Mouse (Mus musculus) embryonic stem cell, embryonic (primary cell): ENCODE measurements around the gene Ankrd1.

Experiments
- CTCF ChIA-PET, 4 experiments: fragments of 300-600 bp in 2 of 4; fragments of 350-600 bp in 2 of 4; sonication (Branson Sonifier 250); formaldehyde crosslinking; loops; one replicate each; lab custom pipeline; 2022; ENCODE audit warnings: inconsistent platforms in 2 of 4; lab: Charles Lee
- POLR2A ChIA-PET, 4 experiments: fragments of 300-600 bp in 2 of 4; fragments of 350-600 bp in 2 of 4; sonication (Branson Sonifier 250); formaldehyde crosslinking; loops; one replicate each; lab custom pipeline; 2022; ENCODE audit warnings: antibody characterized with exemption in 4 of 4, inconsistent platforms in 1 of 4; lab: Charles Lee

Ankrd1 gene

GRCm38 (mm10) chr19:36119783-36120471 lies at the start of gene Ankrd1:
Gene Ankrd1, minus strand, starts transcription at chr19:36120099.
- POLR2A ChIA-PET, result interaction anchor here in 2 of 4 experiments (0.6 to 0.9 kb wide), 2 partner anchors 11 to 20 kb away, joined by 4 to 5 read pairs; no protein-coding TSS in a partner anchor
- CTCF ChIA-PET, result interaction anchor here in 2 of 4 experiments (0.6 to 0.7 kb wide), 2 partner anchors 18 to 108 kb away, joined by 3 to 6 read pairs; no protein-coding TSS in a partner anchor

- ChIA-PET CTCF (no interaction called here), POLR2A (no interaction called here)
Measured at GRCm38 (mm10) chr19:36169101-36169500, 49.2 kb upstream of the Ankrd1 start.

GRCm38 (mm10) chr19:36168121-36168520 lies 48.2 kb upstream of the Ankrd1 start:
- POLR2A ChIA-PET, result interaction anchor here in 1 of 4 experiments (1.4 kb wide), 1 partner anchor 54 kb away, joined by 3 read pairs; no protein-coding TSS in a partner anchor
- CTCF ChIA-PET, result no interaction called here

- CTCF ChIA-PET, result no interaction called here
Measured at GRCm38 (mm10) chr19:36167291-36167896, 47.5 kb upstream of the Ankrd1 start.

GRCm38 (mm10) chr19:36166401-36167160 lies 46.7 kb upstream of the Ankrd1 start:
- ChIA-PET POLR2A (interaction anchor here in 1 of 4 experiments (1.4 kb wide), 1 partner anchor 53 kb away, joined by 3 read pairs; no protein-coding TSS in a partner anchor), CTCF (no interaction called here)

More at GRCm38 (mm10) chr19:36167291-36167896, 47.5 kb upstream of the Ankrd1 start:
- POLR2A ChIA-PET, result interaction anchor here in 1 of 4 experiments (1.4 kb wide), 1 partner anchor 54 kb away, joined by 3 read pairs; no protein-coding TSS in a partner anchor

- ChIA-PET CTCF (no interaction called here), POLR2A (interaction anchor here in 1 of 4 experiments (1.6 kb wide), 1 partner anchor 82 kb away, joined by 3 read pairs; the partner anchor contains the start of gene Rpp30)
Measured at GRCm38 (mm10) chr19:36165351-36165750, 45.5 kb upstream of the Ankrd1 start.

- ChIA-PET CTCF (interaction anchor here in 1 of 4 experiments (1.3 kb wide), 1 partner anchor 290 kb away, joined by 3 read pairs; no protein-coding TSS in a partner anchor), POLR2A (interaction anchor here in 1 of 4 experiments (0.5 kb wide), 1 partner anchor 576 kb away, joined by 4 read pairs; no protein-coding TSS in a partner anchor)
Measured at GRCm38 (mm10) chr19:36150241-36151007, 30.5 kb upstream of the Ankrd1 start.

- CTCF ChIA-PET, result interaction anchor here (0.5 to 1.5 kb wide), 15 partner anchors 13 to 1769 kb away, joined by 3 to 7 read pairs (median 4); no protein-coding TSS in a partner anchor
- POLR2A ChIA-PET, result no interaction called here
Measured at GRCm38 (mm10) chr19:36148578-36148977, 28.7 kb upstream of the Ankrd1 start.

- CTCF ChIA-PET, result no interaction called here
- POLR2A ChIA-PET, result interaction anchor here in 1 of 4 experiments (1.0 kb wide), 1 partner anchor 320 kb away, joined by 4 read pairs; no protein-coding TSS in a partner anchor
Measured at GRCm38 (mm10) chr19:36143571-36143970, 23.7 kb upstream of the Ankrd1 start.

DNA sequence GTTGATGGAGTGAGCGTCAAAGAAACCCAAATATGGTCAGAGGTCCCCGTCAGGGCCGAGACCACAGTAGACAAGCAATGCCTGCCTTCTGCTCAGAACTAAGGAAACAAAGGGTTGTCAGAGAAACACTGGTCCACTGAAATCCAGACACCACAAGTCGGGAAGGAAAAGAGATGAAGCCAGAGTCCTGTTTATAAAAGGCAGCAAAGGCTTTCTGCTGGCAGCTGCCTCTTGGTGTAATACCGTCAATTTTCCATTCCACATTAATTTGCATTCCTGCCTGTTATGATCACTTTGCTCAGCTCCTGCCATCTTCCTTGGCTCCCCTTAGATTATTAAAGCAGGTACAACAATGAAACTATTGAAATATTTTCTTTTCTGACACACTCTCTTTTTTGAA lies 13.8 kb upstream of the Ankrd1 start:
- ChIA-PET CTCF (interaction anchor here in 1 of 4 experiments (0.6 kb wide), 1 partner anchor 18 kb away, joined by 5 read pairs; no protein-coding TSS in a partner anchor), POLR2A (interaction anchor here in 1 of 4 experiments (0.6 to 1.0 kb wide), 2 partner anchors 9 to 93 kb away, joined by 3 read pairs; no protein-coding TSS in a partner anchor)

GRCm38 (mm10) chr19:36133064-36133463 lies 13.2 kb upstream of the Ankrd1 start:
- ChIA-PET CTCF (interaction anchor here in 1 of 4 experiments (0.6 kb wide), 1 partner anchor 17 kb away, joined by 5 read pairs; no protein-coding TSS in a partner anchor), POLR2A (interaction anchor here in 2 of 4 experiments (0.6 to 1.0 kb wide), 3 partner anchors 9 to 99 kb away, joined by 3 to 4 read pairs (median 3); no protein-coding TSS in a partner anchor)

DNA sequence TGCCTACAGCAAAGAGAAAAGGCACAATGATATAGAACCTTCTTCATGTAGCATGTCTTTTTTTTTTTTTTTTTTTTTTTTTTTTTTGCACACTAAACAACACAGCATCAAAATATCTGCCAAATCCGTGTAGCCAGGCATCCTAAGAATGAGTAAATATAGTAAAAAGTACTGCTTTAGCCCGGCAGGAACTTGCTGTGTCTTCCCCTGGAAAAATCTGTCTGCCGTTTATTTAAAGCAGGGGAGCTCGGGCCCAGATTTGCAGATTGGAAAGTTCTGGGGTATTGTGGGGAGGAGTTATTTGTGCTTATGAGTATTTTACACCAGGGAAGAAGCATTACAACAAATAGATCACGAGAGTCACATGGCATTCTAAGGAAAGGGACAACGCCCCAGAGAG lies 12.1 kb upstream of the Ankrd1 start:
- ChIA-PET POLR2A (interaction anchor here in 1 of 4 experiments (0.7 kb wide), 1 partner anchor 10 kb away, joined by 3 read pairs; no protein-coding TSS in a partner anchor), CTCF (no interaction called here)

GRCm38 (mm10) chr19:36130181-36130580 lies 10.3 kb upstream of the Ankrd1 start:
- POLR2A ChIA-PET, result interaction anchor here in 3 of 4 experiments (0.7 to 1.5 kb wide), 7 partner anchors 19 to 425 kb away, joined by 3 to 10 read pairs (median 4); partner anchors contain the start of genes Pcgf5 (in 1 of the 3) and Rpp30 (in 1 of the 3)
- CTCF ChIA-PET, result interaction anchor here in 2 of 4 experiments (0.5 to 1.5 kb wide), 4 partner anchors 19 to 310 kb away, joined by 3 to 8 read pairs (median 4); no protein-coding TSS in a partner anchor

GRCm38 (mm10) chr19:36129643-36130042 lies 9.7 kb upstream of the Ankrd1 start:
- POLR2A ChIA-PET, result interaction anchor here in 2 of 4 experiments (0.6 to 1.5 kb wide), 5 partner anchors 46 to 425 kb away, joined by 3 to 10 read pairs (median 3); partner anchors contain the start of gene Rpp30 (in 1 of the 2)
- CTCF ChIA-PET, result interaction anchor here in 2 of 4 experiments (0.9 to 1.5 kb wide), 3 partner anchors 19 to 310 kb away, joined by 3 to 6 read pairs (median 3); partner anchors contain the start of gene Htr7 (in 1 of the 2)

DNA sequence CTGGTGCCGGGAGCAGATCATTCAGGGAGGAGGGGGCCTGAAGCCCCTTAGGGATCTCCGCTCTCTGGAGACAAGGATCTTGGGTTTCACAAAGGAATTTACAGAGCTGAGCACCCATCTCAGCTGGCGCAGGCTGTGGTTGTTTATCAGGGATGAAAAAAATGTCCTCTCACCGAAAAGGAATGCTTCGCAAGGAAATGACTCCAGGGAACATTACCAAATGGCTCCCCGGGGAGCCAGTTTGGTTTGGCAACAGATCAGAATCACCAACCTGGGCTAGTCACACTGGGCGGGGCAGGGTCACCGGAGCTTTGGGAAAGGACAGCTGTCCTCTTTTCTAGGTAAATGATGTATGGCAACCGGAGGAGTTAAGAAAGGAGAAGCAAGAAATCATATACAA lies 9.3 kb upstream of the Ankrd1 start:
- CTCF ChIA-PET, result interaction anchor here in 2 of 4 experiments (0.9 to 1.5 kb wide), 3 partner anchors 20 to 311 kb away, joined by 3 to 6 read pairs (median 3); partner anchors contain the start of gene Htr7 (in 1 of the 2)
- POLR2A ChIA-PET, result interaction anchor here in 2 of 4 experiments (0.6 to 1.5 kb wide), 5 partner anchors 46 to 426 kb away, joined by 3 to 10 read pairs (median 3); partner anchors contain the start of gene Rpp30 (in 1 of the 2)

- POLR2A ChIA-PET, result interaction anchor here in 2 of 4 experiments (0.8 to 1.6 kb wide), 2 partner anchors 45 to 281 kb away, joined by 3 to 6 read pairs; partner anchors contain the start of gene Rpp30 (in 1 of the 2)
- CTCF ChIA-PET, result interaction anchor here in 1 of 4 experiments (0.6 kb wide), 1 partner anchor 10 kb away, joined by 3 read pairs; no protein-coding TSS in a partner anchor
Measured at GRCm38 (mm10) chr19:36128440-36128839, 8.5 kb upstream of the Ankrd1 start.
